Mouse (Mus musculus): Measurements from ENCODE around the gene Naa40. TPM values are rescaled to one million over a fixed set of nuclear protein-coding genes. Genes with fewer than 3 reads are reported as not detected.

Gene Naa40
- polyA plus RNA-seq, 1 experiment from 2014 or later, result 67.6 TPM

DNA sequence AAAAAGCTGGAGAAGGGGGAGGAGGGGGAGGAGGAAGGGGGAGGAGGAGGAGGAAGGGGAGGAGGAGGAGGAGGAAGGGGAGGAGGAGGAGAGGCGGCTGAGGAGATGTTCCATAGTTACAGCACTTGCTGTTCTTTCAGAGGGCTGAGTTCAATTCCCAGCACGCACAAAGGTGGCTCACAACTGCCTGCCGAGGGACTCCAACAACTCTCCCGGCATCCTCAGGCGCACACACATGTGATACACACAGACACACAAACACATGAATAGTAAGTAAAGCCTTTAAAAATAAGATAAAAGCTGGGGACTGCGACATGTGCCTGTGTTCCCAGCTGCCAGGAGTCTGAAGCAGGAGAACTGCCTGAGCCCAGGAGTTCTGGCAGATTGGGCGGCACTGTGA lies 59.5 kb downstream of the Naa40 start:
- H3K4me1 ChIP-seq (replicated peaks; ENCODE audit: control insufficient read depth, insufficient read depth, low read length), result peaks cover 34% of the 10 kb centered on the region
- WGBS, result 59% methylated on average over 7 of the region's 7 CpGs
- no peak for DNase-seq (ENCODE audit: low spot score)
- no peaks in the 10 kb centered on the region for H3K36me3 ChIP-seq (replicated peaks; ENCODE audit: control insufficient read depth, insufficient read depth)
- no peak overlapping the region for H3K4me3 ChIP-seq (replicated peaks; ENCODE audit: low read length)
- peaks cover 15% of the 10 kb centered on the region; the same call in 1 of the 2 replicates for H3K27me3 ChIP-seq (ENCODE audit: control insufficient read depth, insufficient read depth, low read length)
- no peak for ATAC-seq (ENCODE audit: low FRiP score)
- no peak overlapping the region for H3K27ac ChIP-seq
- no peak overlapping the region for H3K4me2 ChIP-seq (replicated peaks)
- no peak overlapping the region for H3K9ac ChIP-seq
- no peaks in the 10 kb centered on the region for H3K9me3 ChIP-seq (ENCODE audit: control insufficient read depth, low read length)

DNA sequence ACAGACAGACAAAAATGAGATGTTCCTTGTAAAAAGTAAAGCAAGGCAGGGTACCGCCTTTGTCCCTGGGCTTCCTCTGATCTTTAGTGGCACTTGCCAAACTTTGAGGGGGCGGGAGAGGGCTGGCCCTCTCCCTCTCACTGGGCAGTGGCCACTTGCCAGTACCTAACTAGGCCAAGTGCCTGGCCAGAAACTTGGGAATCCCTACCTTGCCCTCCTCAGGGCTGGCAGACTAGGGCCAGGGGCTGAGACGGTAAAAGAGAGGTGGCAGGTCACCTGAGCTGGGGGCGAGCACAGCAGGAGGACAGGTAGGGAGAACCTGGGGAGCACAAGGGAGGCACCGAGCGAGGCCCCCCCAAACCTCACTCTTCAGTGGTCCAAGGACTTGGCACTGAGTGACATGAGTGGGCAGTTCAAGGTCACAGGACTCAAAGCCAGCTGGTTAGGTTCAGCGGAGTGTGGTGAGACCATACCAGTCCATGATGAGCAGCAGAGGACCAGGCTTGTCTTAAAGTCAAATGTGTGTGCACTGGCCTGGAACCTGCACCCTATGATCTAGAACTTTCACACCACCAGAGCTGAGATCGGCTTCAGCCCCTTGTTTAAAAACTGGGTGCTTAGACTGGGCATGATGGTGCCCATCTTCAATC lies 60.1 kb downstream of the Naa40 start:
- no peak overlapping the region for H3K9ac ChIP-seq
- H3K36me3 ChIP-seq (replicated peaks; ENCODE audit: control insufficient read depth, insufficient read depth), result no peaks in the 10 kb centered on the region

DNA sequence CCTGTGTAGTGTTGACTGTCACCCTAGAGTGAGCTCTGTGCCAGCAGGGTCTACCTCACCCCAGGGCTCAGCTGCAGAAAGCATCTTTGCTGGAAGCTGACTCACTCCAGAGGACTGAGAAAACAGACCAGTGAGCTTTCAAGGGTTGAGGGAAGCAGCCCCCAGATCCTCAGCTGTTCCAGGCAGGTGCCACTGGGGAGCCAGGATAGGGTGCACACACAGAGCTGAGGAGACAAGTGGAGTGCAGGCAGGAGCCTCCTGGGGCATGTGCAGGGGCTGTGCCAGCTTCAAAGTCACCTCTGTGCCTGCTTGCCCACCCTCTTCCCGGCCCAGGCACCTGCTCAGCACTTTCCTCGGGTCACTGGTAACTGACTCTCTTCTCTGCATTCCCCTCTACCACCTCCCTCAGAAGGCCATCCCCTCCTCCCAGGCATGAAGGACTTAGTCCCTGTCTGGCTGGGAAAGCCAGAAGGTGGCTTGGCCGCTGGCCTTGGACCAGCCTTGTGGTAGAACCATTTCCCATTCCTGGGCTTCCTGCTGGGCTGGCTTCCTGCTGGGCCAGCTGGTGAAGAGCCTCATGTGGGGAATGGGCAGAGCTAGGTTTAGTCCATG lies 62.0 kb downstream of the Naa40 start:
- ATAC-seq (ENCODE audit: low FRiP score), result no peak
- DNase-seq (ENCODE audit: low spot score), result no peak
- Histone ChIP-seq H3K4me3 (replicated peaks; ENCODE audit: low read length) (no peak overlapping the region), H3K27me3 (ENCODE audit: control insufficient read depth, insufficient read depth, low read length) (peaks cover 3% of the 10 kb centered on the region; the same call in 1 of the 2 replicates), H3K4me1 (replicated peaks; ENCODE audit: control insufficient read depth, insufficient read depth, low read length) (peaks cover 31% of the 10 kb centered on the region), H3K9me3 (ENCODE audit: control insufficient read depth, low read length) (no peaks in the 10 kb centered on the region), H3K4me2 (replicated peaks) (no peak overlapping the region), H3K9ac (no peak overlapping the region), H3K27ac (no peak overlapping the region), H3K36me3 (replicated peaks; ENCODE audit: control insufficient read depth, insufficient read depth) (no peaks in the 10 kb centered on the region)
- WGBS, result 42% methylated on average over 3 of the region's 3 CpGs

More for the DNA sequence above, 60.1 kb downstream of the Naa40 start:
- peaks cover 13% of the 10 kb centered on the region; the same call in 1 of the 2 replicates for H3K27me3 ChIP-seq (ENCODE audit: control insufficient read depth, insufficient read depth, low read length)
- 74% methylated on average over 8 of the region's 8 CpGs for WGBS
- H3K4me2 ChIP-seq (replicated peaks), result no peak overlapping the region
- H3K9me3 ChIP-seq (ENCODE audit: control insufficient read depth, low read length), result no peaks in the 10 kb centered on the region
- H3K27ac ChIP-seq, result no peak overlapping the region
- ATAC-seq (ENCODE audit: low FRiP score) (no peak), DNase-seq (ENCODE audit: low spot score) (no peak)
- H3K4me3 ChIP-seq (replicated peaks; ENCODE audit: low read length), result no peak overlapping the region
- H3K4me1 ChIP-seq (replicated peaks; ENCODE audit: control insufficient read depth, insufficient read depth, low read length), result peaks cover 34% of the 10 kb centered on the region

DNA sequence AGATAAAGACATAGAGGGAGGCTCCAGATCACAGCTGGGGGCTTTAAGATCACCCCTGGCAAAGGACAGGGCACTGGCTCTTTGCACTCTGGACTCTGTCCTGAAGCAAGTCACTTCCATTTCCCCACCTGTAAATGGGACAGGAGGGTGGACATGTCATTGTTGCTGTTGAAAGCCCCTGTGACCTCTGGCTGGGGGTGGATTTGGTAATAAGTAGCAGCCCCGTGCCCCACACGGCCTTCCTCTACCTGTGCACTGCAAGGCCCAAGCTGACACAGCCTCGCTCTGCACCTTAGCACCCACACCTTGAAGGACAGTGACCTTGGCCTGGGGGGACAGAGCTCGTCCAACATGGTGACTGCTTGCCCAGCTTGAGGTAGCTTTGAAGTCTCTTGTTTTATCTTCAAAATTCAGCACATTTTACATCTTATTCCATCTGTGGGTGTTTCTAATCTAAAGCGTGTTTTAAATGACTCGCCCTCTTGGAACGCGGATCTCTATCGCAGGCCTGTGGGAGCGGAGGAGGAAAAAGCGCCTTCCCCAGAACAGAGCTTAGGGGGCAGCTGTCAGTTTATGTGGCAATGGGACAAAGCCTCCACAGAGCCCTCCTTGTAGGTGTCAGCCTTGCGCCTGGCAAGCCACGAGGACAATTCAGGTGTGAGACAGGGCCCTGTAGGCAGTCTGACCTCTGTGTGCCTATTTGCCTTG lies 63.0 kb downstream of the Naa40 start:
- ATAC-seq (ENCODE audit: low FRiP score), result no peak
- 58% methylated on average over 13 of the region's 13 CpGs for WGBS

DNA sequence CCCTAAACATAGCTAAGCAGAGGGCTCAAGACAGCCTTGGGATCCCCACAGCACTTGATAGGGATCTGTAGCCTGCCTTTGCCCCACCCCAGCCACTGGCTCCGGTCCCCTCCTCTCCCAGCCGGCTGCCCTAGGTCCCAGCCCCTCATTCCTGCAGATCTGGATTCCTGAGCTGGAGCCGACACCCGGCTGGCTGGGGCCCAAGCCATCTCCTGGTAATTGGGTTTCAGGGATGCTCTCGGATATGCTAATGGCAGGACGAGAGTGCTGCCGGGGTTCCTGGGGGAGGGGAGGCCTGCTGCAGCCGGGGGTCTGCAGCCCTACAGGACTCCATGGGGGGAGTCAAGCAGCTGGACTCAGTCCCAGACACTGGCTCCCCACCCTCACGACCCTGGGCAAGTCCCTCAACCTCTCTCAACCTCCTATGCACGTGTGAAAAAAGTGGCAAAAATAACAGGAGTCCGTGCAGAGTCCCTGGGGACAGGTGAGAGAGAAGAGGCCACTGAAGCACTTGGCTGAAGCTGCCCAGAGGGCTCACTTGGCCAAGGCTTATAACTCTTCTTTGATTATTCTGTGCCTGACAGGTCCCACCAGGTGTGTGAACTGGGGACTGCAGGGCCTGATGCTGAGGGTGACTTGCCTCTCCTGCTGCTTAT lies 64.8 kb downstream of the Naa40 start:
- no peaks in the 10 kb centered on the region for H3K27me3 ChIP-seq (ENCODE audit: control insufficient read depth, insufficient read depth, low read length)
- ATAC-seq (ENCODE audit: low FRiP score) (no peak), DNase-seq (ENCODE audit: low spot score) (no peak)
- 0 out of 2 replicates have a peak overlapping the region, but pooled peaks have one; percentile 3 for H3K9ac ChIP-seq
- H3K9me3 ChIP-seq (ENCODE audit: control insufficient read depth, low read length), result no peaks in the 10 kb centered on the region
- H3K4me2 ChIP-seq (replicated peaks), result no peak overlapping the region
- 10% methylated on average over 11 of the region's 11 CpGs for WGBS
- no peaks in the 10 kb centered on the region for H3K36me3 ChIP-seq (replicated peaks; ENCODE audit: control insufficient read depth, insufficient read depth)
- H3K4me3 ChIP-seq (replicated peaks; ENCODE audit: low read length), result no peak overlapping the region
- H3K27ac ChIP-seq, result no peak overlapping the region
- H3K4me1 ChIP-seq (replicated peaks; ENCODE audit: control insufficient read depth, insufficient read depth, low read length), result peaks cover 23% of the 10 kb centered on the region

More for the DNA sequence above, 63.0 kb downstream of the Naa40 start:
- H3K27ac ChIP-seq, result no peak overlapping the region
- no peak for DNase-seq (ENCODE audit: low spot score)
- peaks cover 3% of the 10 kb centered on the region; the same call in 1 of the 2 replicates for H3K27me3 ChIP-seq (ENCODE audit: control insufficient read depth, insufficient read depth, low read length)
- no peak overlapping the region for H3K9ac ChIP-seq
- H3K36me3 ChIP-seq (replicated peaks; ENCODE audit: control insufficient read depth, insufficient read depth), result no peaks in the 10 kb centered on the region
- H3K4me3 ChIP-seq (replicated peaks; ENCODE audit: low read length), result no peak overlapping the region
- H3K4me1 ChIP-seq (replicated peaks; ENCODE audit: control insufficient read depth, insufficient read depth, low read length), result peaks cover 22% of the 10 kb centered on the region
- H3K9me3 ChIP-seq (ENCODE audit: control insufficient read depth, low read length), result no peaks in the 10 kb centered on the region
- no peak overlapping the region for H3K4me2 ChIP-seq (replicated peaks)

Other genes with a start within 250 kb of the Naa40 start
- 22.8 and 23.7 TPM in 2 replicates for gene Dnajc4, start 248.6 kb downstream of the Naa40 start, polyA plus RNA-seq (2014; fragmentation: Nextera tagmentation; extraction: Ambion mirVana)
- gene Nudt22, start 245.1 kb downstream of the Naa40 start, polyA plus RNA-seq (2014; fragmentation: Nextera tagmentation; extraction: Ambion mirVana), result 18.0 and 19.0 TPM in 2 replicates
- gene Trpt1, start 245.1 kb downstream of the Naa40 start, polyA plus RNA-seq (2014; fragmentation: Nextera tagmentation; extraction: Ambion mirVana), result 17.8 and 19.8 TPM in 2 replicates
- gene Fermt3, start 221.7 kb downstream of the Naa40 start, polyA plus RNA-seq (2014; fragmentation: Nextera tagmentation; extraction: Ambion mirVana), result 3.1 and 3.8 TPM in 2 replicates
- 204 and 230 TPM in 2 replicates for gene Stip1, start 201.2 kb downstream of the Naa40 start, polyA plus RNA-seq (2014; fragmentation: Nextera tagmentation; extraction: Ambion mirVana)
- 5.2 and 6.9 TPM in 2 replicates for gene Macrod1, start 184.4 kb downstream of the Naa40 start, polyA plus RNA-seq (2014; fragmentation: Nextera tagmentation; extraction: Ambion mirVana)
- gene Flrt1, start 135.5 kb downstream of the Naa40 start, polyA plus RNA-seq (2014; fragmentation: Nextera tagmentation; extraction: Ambion mirVana), result 8.7 and 9.5 TPM in 2 replicates
- 231 and 234 TPM in 2 replicates for gene Otub1, start 34.9 kb downstream of the Naa40 start, polyA plus RNA-seq (2014; fragmentation: Nextera tagmentation; extraction: Ambion mirVana)
- 1,225 and 1,275 TPM in 2 replicates for gene Cox8a, start 23.6 kb downstream of the Naa40 start, polyA plus RNA-seq (2014; fragmentation: Nextera tagmentation; extraction: Ambion mirVana)
- 12.0 and 13.4 TPM in 2 replicates for gene Rcor2, start 26.1 kb upstream of the Naa40 start, polyA plus RNA-seq (2014; fragmentation: Nextera tagmentation; extraction: Ambion mirVana)
- 50.7 and 57.6 TPM in 2 replicates for gene Mark2, start 100.7 kb upstream of the Naa40 start, polyA plus RNA-seq (2014; fragmentation: Nextera tagmentation; extraction: Ambion mirVana)
- gene Spindoc, start 141.8 kb upstream of the Naa40 start, polyA plus RNA-seq (2014; fragmentation: Nextera tagmentation; extraction: Ambion mirVana), result 21.8 and 25.8 TPM in 2 replicates
- 15.4 and 16.3 TPM in 2 replicates for gene 2700081O15Rik, start 176.4 kb upstream of the Naa40 start, polyA plus RNA-seq (2014; fragmentation: Nextera tagmentation; extraction: Ambion mirVana)
- gene Rtn3, start 242.1 kb upstream of the Naa40 start, polyA plus RNA-seq (2014; fragmentation: Nextera tagmentation; extraction: Ambion mirVana), result 549 and 625 TPM in 2 replicates

Data from hindbrain, embryonic 14.5 days (tissue).